Mouse (Mus musculus) cerebellum, adult 2 months (tissue): ENCODE measurements around the gene Shank3.

ENCODE experiments used
- CTCF ChIP-seq: fragments of 200-500 bp; IDR thresholded peaks from 2 replicates; pipeline ENCODE4 v1.5.1; 2011; ENCODE audit warnings: low read depth, mild to moderate bottlenecking, control low read depth, low read length, moderate library complexity, borderline replicate concordance; ENCODE audit not compliant: insufficient read depth
- POLR2A ChIP-seq: fragments of 200-500 bp; IDR thresholded peaks from 2 replicates; pipeline ENCODE4 v1.6.1; 2011; ENCODE audit warnings: low read length, control low read depth, borderline replicate concordance; ENCODE audit not compliant: insufficient read depth

DNA sequence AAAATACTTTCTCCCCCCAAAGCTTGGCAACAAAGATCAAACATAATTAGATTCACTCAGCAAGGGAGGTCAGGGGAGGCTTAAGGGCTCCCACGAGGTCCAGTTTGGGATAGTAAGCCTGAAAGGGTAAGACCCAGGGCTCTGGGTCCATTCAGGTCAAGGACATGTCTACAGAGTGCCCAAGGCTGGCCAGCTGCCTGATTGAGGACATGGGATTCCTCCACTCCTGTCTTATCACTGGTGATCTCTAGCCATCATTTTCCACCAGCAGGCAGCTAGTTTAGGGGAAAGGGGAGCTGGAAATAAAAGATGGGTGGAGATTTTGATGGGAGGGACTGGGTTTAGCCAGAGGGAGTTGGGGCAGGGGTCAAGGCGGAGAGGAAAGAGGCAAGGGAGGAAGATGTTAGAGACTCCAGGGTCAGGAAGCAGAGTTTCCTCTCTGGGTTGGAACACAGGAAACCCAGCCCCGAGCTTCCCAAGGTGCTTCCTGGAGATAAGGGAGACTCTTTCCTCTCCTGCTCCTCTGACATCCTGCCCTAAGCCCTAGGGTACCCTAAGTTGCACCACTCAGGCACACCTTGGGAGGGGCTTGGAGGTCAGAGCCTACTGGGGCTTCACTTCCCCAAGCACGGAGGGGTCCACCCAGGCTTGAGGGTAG, 1.9 kb upstream of the Shank3 start:
- no peak for TF ChIP-seq CTCF
- no peak for TF ChIP-seq POLR2A
